Comparison of ENCODE assay signal across 8 mouse cellular contexts in the genomic region with DNA sequence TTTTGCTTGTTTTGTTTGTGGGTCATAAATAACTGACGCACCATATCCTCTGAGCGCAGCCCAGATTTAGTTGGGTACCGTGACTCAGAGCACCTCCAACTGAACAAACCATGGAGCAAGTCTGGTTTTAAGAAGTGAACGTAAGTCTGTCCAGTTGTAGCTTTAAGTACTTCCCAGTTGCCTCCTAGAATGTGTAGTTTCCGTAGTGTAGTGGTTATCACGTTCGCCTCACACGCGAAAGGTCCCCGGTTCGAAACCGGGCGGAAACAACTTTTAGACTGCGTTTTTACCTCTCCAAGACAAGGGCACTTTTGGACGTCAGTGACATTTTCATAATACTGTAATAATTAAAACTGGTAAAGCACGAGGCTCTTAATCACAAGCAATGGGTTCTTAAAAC. TPM values are rescaled to one million over a fixed set of nuclear protein-coding genes. Genes with fewer than 3 reads are reported as not detected.
DNase-seq lines count a peak whose midpoint lies in the region; ATAC-seq lines count a peak whose summit lies in the region.

No protein-coding gene starts in this region.

- H3K36me3 ChIP-seq in forebrain, embryonic 11.5 days (ENCODE audit: control insufficient read depth, insufficient read depth, low read length): no peaks in the 10 kb centered on the region
- H3K36me3 ChIP-seq in heart, embryonic 16.5 days (ENCODE audit: control insufficient read depth, insufficient read depth): peaks cover 1% of the 10 kb centered on the region; the same call in 1 of the 2 replicates
- H3K36me3 ChIP-seq in liver, embryonic 13.5 days: peaks cover 8% of the 10 kb centered on the region; the same call in 1 of the 2 replicates
- H3K36me3 ChIP-seq in stomach, embryonic 16.5 days (ENCODE audit: control insufficient read depth, insufficient read depth, low read length): no peaks in the 10 kb centered on the region

- peaks cover 6% of the 10 kb centered on the region for H3K4me1 ChIP-seq in forebrain, embryonic 11.5 days (replicated peaks; ENCODE audit: control insufficient read depth, insufficient read depth, low read length)
- peaks cover 17% of the 10 kb centered on the region for H3K4me1 ChIP-seq in heart, embryonic 16.5 days (ENCODE audit: control insufficient read depth, insufficient read depth, low read length)
- H3K4me1 ChIP-seq in liver, embryonic 13.5 days (replicated peaks): peaks cover 59% of the 10 kb centered on the region
- peaks cover 16% of the 10 kb centered on the region for H3K4me1 ChIP-seq in stomach, embryonic 16.5 days (ENCODE audit: control insufficient read depth, insufficient read depth, low read length)

- H3K9me3 ChIP-seq in forebrain, embryonic 11.5 days (ENCODE audit: control insufficient read depth, low read length): no peaks in the 10 kb centered on the region
- no peaks in the 10 kb centered on the region for H3K9me3 ChIP-seq in heart, embryonic 16.5 days (replicated peaks; ENCODE audit: control insufficient read depth, low read length)
- no peaks in the 10 kb centered on the region for H3K9me3 ChIP-seq in liver, embryonic 13.5 days (replicated peaks)
- H3K9me3 ChIP-seq in stomach, embryonic 16.5 days (replicated peaks; ENCODE audit: control insufficient read depth, low read length): no peaks in the 10 kb centered on the region

- DNase-seq in CD8-positive naive resting alpha-beta T cell, adult 2 months (ENCODE audit: low read depth in 2 of 2, low spot score in 2 of 2): peak; percentile 87 to 88
- peak; percentile 95 for DNase-seq in c-Kit-positive CD71-negative TER-119-negative erythroid progenitor cells, embryonic 14.5 days (ENCODE audit: low read depth)
- DNase-seq in forebrain, embryonic 11.5 days (ENCODE audit: low spot score): peak; percentile 90
- peak; percentile 82 to 94 for DNase-seq in kidney, postnatal 25 days
- DNase-seq in liver, embryonic 13.5 days: peak; percentile 85
- peak; percentile 87 for DNase-seq in neural tube, embryonic 10.5 days (ENCODE audit: extremely low spot score, low spot score)

- peak overlapping the region; percentile 87; the same call in 1 of the 2 replicates for H3K9ac ChIP-seq in forebrain, embryonic 11.5 days (ENCODE audit: low read length)
- peak overlapping the region; percentile 84 for H3K9ac ChIP-seq in heart, embryonic 16.5 days (ENCODE audit: low read length)
- peak overlapping the region; percentile 86 for H3K9ac ChIP-seq in liver, embryonic 13.5 days
- peak overlapping the region; percentile 24 for H3K9ac ChIP-seq in stomach, embryonic 16.5 days (ENCODE audit: low read length)

- 1% methylated on average over 16 of the region's 16 CpGs for WGBS in forebrain, embryonic 11.5 days
- WGBS in heart, embryonic 16.5 days: under 1% methylated on average over 16 of the region's 16 CpGs
- under 1% methylated on average over 16 of the region's 16 CpGs for WGBS in liver, embryonic 13.5 days (ENCODE audit: insufficient replicate concordance)
- under 1% methylated on average over 16 of the region's 16 CpGs for WGBS in stomach, embryonic 16.5 days

- no peaks in the 10 kb centered on the region; the same call in 1 of the 2 replicates for H3K27me3 ChIP-seq in forebrain, embryonic 11.5 days (ENCODE audit: control insufficient read depth, insufficient read depth, low read length)
- H3K27me3 ChIP-seq in heart, embryonic 16.5 days (ENCODE audit: control insufficient read depth, insufficient read depth, low read length): no peaks in the 10 kb centered on the region
- no peaks in the 10 kb centered on the region for H3K27me3 ChIP-seq in liver, embryonic 13.5 days
- H3K27me3 ChIP-seq in stomach, embryonic 16.5 days (ENCODE audit: control insufficient read depth, insufficient read depth, low read length): no peaks in the 10 kb centered on the region

- H3K4me3 ChIP-seq in forebrain, embryonic 11.5 days (ENCODE audit: low read depth, low read length): peak overlapping the region; percentile 77
- H3K4me3 ChIP-seq in heart, embryonic 16.5 days (ENCODE audit: low read length): peak overlapping the region; percentile 85
- H3K4me3 ChIP-seq in liver, embryonic 13.5 days (replicated peaks): peak overlapping the region; percentile 86
- H3K4me3 ChIP-seq in stomach, embryonic 16.5 days (replicated peaks; ENCODE audit: low read length): peak overlapping the region; percentile 53

- ATAC-seq in forebrain, embryonic 11.5 days (replicated peaks; ENCODE audit: low FRiP score): 0 out of 2 replicates have a peak, but pooled peaks have one; percentile 1
- ATAC-seq in heart, embryonic 16.5 days (replicated peaks; ENCODE audit: extremely low read depth, insufficient read depth, low FRiP score): no peak
- no peak for ATAC-seq in liver, embryonic 13.5 days (ENCODE audit: low read depth)
- 0 out of 2 replicates have a peak, but pooled peaks have one; percentile 3 for ATAC-seq in stomach, embryonic 16.5 days (ENCODE audit: insufficient read depth, low FRiP score)

- peak overlapping the region; percentile 82 for H3K4me2 ChIP-seq in forebrain, embryonic 11.5 days (ENCODE audit: low read depth, low read length, severe bottlenecking)
- H3K4me2 ChIP-seq in heart, embryonic 16.5 days (ENCODE audit: low read depth, low read length): peak overlapping the region; percentile 89
- peak overlapping the region; percentile 91 for H3K4me2 ChIP-seq in liver, embryonic 13.5 days
- peak overlapping the region; percentile 80 for H3K4me2 ChIP-seq in stomach, embryonic 16.5 days (ENCODE audit: low read depth, low read length)

- H3K27ac ChIP-seq in forebrain, embryonic 11.5 days (ENCODE audit: low read depth, low read length): no peak overlapping the region
- H3K27ac ChIP-seq in heart, embryonic 16.5 days (ENCODE audit: low read length): peak overlapping the region; percentile 98
- H3K27ac ChIP-seq in liver, embryonic 13.5 days: peak overlapping the region; percentile 95; the same call in 1 of the 2 replicates
- H3K27ac ChIP-seq in stomach, embryonic 16.5 days (ENCODE audit: low read length): peak overlapping the region; percentile 9; the same call in 1 of the 2 replicates

RNA-seq across cellular contexts. Expression of a gene that starts 1.2 kb away (rescaled TPM):
- 4.5 and 5.6 TPM in 2 replicates for polyA plus RNA-seq in forebrain, embryonic 11.5 days (2014; fragmentation: Nextera tagmentation; extraction: Ambion mirVana)
- 4.2 and 4.3 TPM in 2 replicates for polyA plus RNA-seq in heart, embryonic 16.5 days (2015; fragmentation: Nextera tagmentation; extraction: Ambion mirVana)
- polyA plus RNA-seq in liver, embryonic 13.5 days (2015; fragmentation: Nextera tagmentation; extraction: Ambion mirVana): 1.7 and 2.4 TPM in 2 replicates
- polyA plus RNA-seq in stomach, embryonic 16.5 days (2015; fragmentation: Nextera tagmentation; extraction: Ambion mirVana): 4.6 and 5.7 TPM in 2 replicates

RNA-seq across cellular contexts. Expression of a gene that starts 7.6 kb away (rescaled TPM):
- polyA plus RNA-seq in forebrain, embryonic 11.5 days (2014; fragmentation: Nextera tagmentation; extraction: Ambion mirVana): 0.51 and 2.1 TPM in 2 replicates
- polyA plus RNA-seq in heart, embryonic 16.5 days (2015; fragmentation: Nextera tagmentation; extraction: Ambion mirVana): 0.89 and 0.98 TPM in 2 replicates
- 0.06 and 0.09 TPM in 2 replicates for polyA plus RNA-seq in liver, embryonic 13.5 days (2015; fragmentation: Nextera tagmentation; extraction: Ambion mirVana)
- polyA plus RNA-seq in stomach, embryonic 16.5 days (2015; fragmentation: Nextera tagmentation; extraction: Ambion mirVana): 1.7 and 2.6 TPM in 2 replicates

RNA-seq across cellular contexts. Expression of a gene that starts 8.1 kb away (rescaled TPM):
- 12.3 and 12.7 TPM in 2 replicates for polyA plus RNA-seq in forebrain, embryonic 11.5 days (2014; fragmentation: Nextera tagmentation; extraction: Ambion mirVana)
- 0.55 and 0.66 TPM in 2 replicates for polyA plus RNA-seq in heart, embryonic 16.5 days (2015; fragmentation: Nextera tagmentation; extraction: Ambion mirVana)
- polyA plus RNA-seq in liver, embryonic 13.5 days (2015; fragmentation: Nextera tagmentation; extraction: Ambion mirVana): 1.2 and 1.7 TPM in 2 replicates
- polyA plus RNA-seq in stomach, embryonic 16.5 days (2015; fragmentation: Nextera tagmentation; extraction: Ambion mirVana): 0.98 and 1.5 TPM in 2 replicates

RNA-seq across cellular contexts. Expression of a gene that starts 18.2 kb away (rescaled TPM):
- 648 and 653 TPM in 2 replicates for polyA plus RNA-seq in forebrain, embryonic 11.5 days (2014; fragmentation: Nextera tagmentation; extraction: Ambion mirVana)
- polyA plus RNA-seq in heart, embryonic 16.5 days (2015; fragmentation: Nextera tagmentation; extraction: Ambion mirVana): 382 and 390 TPM in 2 replicates
- polyA plus RNA-seq in liver, embryonic 13.5 days (2015; fragmentation: Nextera tagmentation; extraction: Ambion mirVana): 688 and 710 TPM in 2 replicates
- polyA plus RNA-seq in stomach, embryonic 16.5 days (2015; fragmentation: Nextera tagmentation; extraction: Ambion mirVana): 634 and 687 TPM in 2 replicates

RNA-seq across cellular contexts. Expression of a gene that starts 53.1 kb away (rescaled TPM):
- polyA plus RNA-seq in forebrain, embryonic 11.5 days (2014; fragmentation: Nextera tagmentation; extraction: Ambion mirVana): 1.5 TPM in 2 replicates
- 11.6 and 14.5 TPM in 2 replicates for polyA plus RNA-seq in heart, embryonic 16.5 days (2015; fragmentation: Nextera tagmentation; extraction: Ambion mirVana)
- 17.0 and 19.8 TPM in 2 replicates for polyA plus RNA-seq in liver, embryonic 13.5 days (2015; fragmentation: Nextera tagmentation; extraction: Ambion mirVana)
- polyA plus RNA-seq in stomach, embryonic 16.5 days (2015; fragmentation: Nextera tagmentation; extraction: Ambion mirVana): 13.1 and 13.3 TPM in 2 replicates

Comparison
In these comparisons a context has a peak if more than half of its experiments do, and no peak if none do; other contexts are left out.
1. ATAC-seq: peak in forebrain, embryonic 11.5 days (single experiment) and stomach, embryonic 16.5 days (single experiment); none in heart, embryonic 16.5 days (single experiment) and liver, embryonic 13.5 days (single experiment).
2. H3K9ac ChIP-seq: peak in every context shown above with its lines; median percentile 87 in forebrain, embryonic 11.5 days; 86 in liver, embryonic 13.5 days; 84 in heart, embryonic 16.5 days; 24 in stomach, embryonic 16.5 days.
3. Peak in every context shown above with its lines, with median percentiles within 50 percentile points of each other: DNase-seq, H3K4me2 ChIP-seq and H3K4me3 ChIP-seq.